Mouse (Mus musculus) cerebral cortex, adult 2 months (tissue): ENCODE results near the gene Ffar4.

Source experiments
- whole genome bisulfite sequencing: fragments of 180-500 bp; shearing (Covaris S2); methylation state at CpG from one replicate; pipeline ENCODE4 v1.1.7; 2018; 5-methylcytosine and 5-hydroxymethylcytosine counted together

Ffar4 gene

DNA sequence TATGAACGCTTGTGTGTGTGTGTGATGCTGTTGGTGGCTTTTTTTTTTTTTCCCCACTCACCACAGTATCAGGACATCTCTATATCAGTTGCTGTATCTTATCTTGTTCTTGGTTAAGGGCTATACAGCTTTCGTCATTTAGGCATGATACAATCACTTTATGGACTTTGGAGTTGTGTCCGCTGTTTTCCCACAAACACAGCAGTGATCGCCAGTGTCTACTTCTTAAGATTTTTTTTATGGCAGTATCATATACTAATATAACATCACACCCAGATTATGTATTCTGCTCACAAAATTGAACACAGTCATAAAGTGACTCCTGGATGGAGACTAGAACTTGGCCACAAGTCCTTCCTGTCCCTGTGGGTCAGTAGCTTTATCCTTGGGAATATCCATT is 11.0 kb downstream of the Ffar4 start:
- WGBS: 96% methylated on average over 4 of the region's 4 CpGs

DNA sequence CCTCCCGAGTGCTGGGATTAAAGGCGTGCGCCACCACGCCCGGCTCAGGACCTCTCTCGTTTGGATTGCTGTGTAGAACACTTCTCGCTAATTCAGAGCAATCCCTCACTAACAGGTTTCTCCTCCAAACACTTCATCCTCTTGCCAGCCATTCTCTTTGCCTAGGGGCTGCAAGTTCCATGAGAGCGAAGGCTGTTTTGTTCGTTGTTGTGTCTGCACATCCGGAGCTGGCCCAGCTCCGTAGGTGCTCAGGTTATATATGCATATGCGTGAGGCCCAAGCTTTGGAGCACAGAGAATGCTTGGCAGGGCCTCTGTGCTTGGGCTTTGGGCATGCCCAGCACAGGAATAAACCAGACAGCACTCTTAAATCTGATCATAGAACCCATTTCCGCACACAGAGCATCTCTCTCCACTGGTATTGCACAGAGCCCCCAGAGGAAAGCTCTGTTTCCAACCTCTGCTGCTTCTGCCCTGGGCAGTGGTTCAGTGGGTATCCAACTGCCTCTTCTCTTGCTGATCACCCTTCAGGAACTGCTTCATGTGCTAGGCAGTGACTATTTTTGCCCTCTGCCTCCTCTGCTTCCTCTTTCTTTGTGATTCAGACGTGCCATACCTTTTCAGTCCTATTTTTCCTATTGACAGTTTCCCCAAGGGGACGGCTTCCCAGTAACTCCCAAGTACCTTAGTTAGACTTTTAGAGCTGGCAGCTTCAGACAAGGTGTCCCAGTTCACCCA is 12.8 kb downstream of the Ffar4 start:
- WGBS: 88% methylated on average over 15 of the region's 15 CpGs

DNA sequence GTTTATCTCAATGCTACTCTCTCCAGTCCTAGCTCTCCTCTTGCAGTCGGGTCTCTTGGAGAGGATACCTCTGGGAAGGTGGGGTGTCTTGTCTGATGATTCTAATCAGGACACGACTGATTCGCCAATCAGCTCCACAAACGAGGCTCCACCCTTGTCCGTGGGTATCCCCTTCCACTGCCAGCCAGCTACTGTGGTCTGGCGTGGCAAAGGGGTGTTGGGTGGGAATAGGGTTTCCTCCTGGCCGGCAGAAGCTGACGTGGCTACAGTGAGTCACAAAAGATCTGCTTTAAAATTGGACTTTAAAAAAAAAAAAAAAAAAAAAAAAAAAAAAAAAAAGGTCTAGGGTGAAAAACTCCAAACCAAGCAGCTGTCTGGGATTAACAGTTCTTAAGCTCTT is 14.2 kb downstream of the Ffar4 start:
- WGBS: 78% methylated on average over 8 of the region's 8 CpGs

GRCm38 (mm10) chr19:38112575-38112974 is 15.7 kb downstream of the Ffar4 start:
- 66% methylated on average over 4 of the region's 4 CpGs for WGBS

GRCm38 (mm10) chr19:38114834-38115491 is 18.1 kb downstream of the Ffar4 start:
- WGBS: 91% methylated on average over 7 of the region's 7 CpGs

DNA sequence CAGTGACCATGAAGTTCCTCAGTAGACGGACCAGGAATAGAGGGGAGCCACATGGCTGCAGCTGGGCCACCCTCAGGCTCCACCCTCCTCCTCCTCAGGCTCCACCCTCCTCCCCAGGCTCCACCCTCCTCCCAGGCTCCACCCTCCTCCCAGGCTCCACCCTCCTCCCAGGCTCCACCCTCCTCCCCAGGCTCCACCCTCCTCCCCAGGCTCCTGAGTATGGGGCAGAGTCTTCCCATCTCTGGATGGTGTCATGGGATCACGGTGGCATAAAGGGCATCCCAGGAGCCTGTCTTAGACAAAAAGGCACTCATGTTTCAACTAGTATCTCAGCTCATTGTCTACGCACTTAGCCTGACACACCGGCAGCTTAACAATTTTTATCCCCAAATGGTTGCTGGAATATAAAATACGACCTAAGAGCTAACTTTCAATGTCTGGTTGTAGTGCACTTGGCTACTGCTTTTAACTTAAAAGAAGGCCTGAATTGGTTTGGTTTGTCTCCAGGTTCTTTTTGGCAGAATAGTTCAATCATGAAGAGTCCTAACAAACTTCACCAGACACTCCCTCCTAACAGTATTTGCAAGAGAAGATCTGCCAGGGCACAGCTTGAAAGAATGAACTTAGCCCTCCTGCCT is 23.4 kb downstream of the Ffar4 start:
- 89% methylated on average over 5 of the region's 5 CpGs for WGBS

DNA sequence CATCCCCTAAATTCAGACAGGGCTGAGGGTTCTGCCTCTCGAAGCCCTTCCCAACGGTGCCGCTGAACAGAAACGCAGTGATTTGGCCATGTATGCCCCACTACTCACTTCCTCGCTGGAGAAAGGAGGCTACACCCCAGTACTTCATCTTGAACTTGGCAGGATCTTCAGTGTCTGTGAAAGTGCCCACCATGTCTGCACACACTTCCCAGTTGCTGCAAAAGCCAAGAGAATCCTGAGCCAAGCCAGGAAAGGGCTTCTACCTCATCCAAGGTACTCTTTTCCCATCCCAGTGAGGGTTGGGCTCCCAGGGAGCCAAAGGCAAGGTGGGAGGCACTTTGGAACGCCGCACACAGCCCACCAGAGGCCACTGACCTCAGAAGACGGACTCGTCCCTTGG is 27.1 kb downstream of the Ffar4 start:
- 31% methylated on average over 9 of the region's 9 CpGs for WGBS

DNA sequence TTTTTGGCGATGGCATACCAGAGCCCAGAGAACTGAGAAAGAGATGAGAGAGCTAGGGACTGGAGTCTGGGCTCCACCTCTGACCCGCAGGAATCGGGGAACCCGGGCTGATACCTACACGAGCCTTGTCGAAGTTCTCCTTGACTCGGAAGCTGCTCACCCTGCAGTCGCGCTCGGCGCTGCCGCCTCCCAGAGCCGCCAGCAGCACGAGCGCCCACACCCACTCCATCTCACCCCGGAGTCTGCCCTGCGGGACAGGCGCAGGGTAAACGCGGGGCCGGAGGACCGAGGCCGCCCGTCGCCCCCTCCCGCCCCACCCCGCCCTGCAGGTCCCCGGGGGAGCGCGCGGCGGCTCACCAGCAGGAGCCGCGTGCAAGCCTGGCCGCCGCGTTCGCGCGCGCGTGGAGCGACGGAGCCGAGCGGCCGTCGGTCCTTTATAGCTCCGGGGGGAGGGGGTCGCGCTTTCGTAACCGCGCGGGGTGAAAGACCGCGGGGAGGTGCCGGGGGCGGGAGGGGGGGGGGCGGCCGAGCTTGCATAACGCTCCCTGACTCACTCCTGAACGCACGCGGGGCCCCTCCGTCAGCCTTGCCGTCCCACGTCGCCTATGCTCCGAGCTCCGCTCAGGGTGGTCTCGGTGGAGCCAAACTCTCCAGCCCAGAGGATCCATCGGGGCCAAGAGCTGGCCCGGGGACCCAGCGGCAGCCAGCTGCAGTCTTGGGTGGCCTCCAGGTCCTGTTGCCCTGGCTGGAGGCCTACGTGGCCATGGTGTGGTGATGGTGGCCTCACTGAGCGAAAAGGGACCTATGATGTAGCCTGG is 27.7 kb downstream of the Ffar4 start:
- WGBS: 2% methylated on average over 75 of the region's 77 CpGs

GRCm38 (mm10) chr19:38125219-38125610 is 28.3 kb downstream of the Ffar4 start, which contains the start of gene Rbp4:
TSS of gene Rbp4 (minus strand) at chr19:38125281.
- WGBS: 72% methylated on average over 6 of the region's 6 CpGs

DNA sequence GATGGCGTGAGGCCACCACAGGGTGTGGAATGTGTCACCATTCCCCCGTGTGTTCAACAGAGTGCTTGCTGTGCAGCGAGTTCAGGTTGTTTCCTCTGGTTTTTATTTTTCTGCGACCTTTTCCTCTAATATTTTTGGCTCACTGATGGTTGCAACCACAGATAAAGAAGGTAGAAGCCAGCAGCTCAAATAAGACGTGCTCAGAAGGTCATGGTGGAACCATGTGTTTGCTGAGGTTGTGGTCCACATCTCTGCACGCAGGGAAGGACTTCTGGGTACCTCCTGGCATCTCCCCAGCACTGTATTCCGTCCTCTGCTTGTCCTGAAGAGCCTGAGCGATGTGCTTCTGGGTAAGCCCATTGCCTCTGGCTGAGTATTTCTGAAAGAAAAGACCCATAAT is 29.8 kb downstream of the Ffar4 start:
- WGBS: 75% methylated on average over 8 of the region's 8 CpGs

- 83% methylated on average over 6 of the region's 6 CpGs for whole genome bisulfite sequencing
These were observed 35.6 kb downstream of the Ffar4 start, which contains the start of gene Pde6c for GRCm38 (mm10) chr19:38132481-38132880. TSS of gene Pde6c (plus strand) at chr19:38132781.

GRCm38 (mm10) chr19:38133986-38134385 is 37.1 kb downstream of the Ffar4 start:
- 87% methylated on average over 11 of the region's 11 CpGs for WGBS

DNA sequence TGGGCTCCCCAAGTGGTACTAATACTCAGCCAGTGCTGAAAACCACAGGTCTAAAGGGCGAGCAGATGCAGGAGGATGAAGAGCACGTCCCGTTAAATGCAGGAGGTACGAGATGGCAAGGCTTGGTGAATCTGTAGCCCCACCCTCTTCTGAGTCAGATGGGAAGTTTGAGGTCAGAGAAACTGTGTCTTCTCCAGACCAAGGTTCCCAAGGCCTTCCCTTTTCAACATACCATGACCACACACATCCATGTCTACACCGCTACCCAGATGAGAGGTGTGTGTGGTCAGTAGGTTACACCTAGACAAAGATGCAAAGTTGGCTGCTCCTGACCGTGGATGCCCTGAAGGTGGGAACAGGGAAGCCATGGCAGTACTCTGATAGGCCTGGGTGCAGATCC is 37.9 kb downstream of the Ffar4 start:
- 88% methylated on average over 6 of the region's 6 CpGs for WGBS

DNA sequence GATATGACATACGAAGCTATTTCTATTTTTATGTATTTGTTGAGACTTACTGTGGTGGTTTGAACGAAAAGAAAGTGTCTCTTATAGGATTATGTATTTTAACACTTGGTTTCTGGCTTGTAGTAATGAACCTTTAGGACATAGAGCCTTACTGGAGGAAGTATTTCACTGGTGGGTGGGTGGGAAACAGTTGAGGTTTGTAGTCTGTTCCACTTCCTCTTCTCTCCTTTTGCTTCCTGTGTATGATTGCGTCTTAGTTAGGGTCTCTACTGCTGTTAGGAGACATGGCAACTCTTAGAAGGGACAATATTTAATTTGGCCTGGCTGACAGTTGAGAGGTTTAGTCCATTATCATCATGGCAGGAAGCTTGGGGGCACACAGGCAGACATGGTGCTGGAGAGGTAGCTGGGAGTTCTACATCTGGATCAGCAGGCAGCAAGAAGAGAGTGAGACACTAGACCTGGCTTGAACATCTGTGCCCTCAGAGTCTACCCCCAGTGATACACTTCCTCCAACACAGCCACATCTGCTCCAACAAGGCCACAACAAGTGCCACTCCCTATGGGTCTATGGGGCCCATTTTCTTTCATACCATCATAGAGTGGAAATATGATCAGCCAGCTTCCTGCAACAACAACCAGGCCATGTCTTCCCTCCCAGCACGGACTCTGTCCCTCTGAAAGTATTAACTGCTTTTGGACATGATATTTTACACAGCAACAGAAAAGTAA is 46.8 kb downstream of the Ffar4 start:
- 68% methylated on average over 4 of the region's 4 CpGs for WGBS

- 66% methylated on average over 1 of the region's 1 CpGs for WGBS
These were observed 59.4 kb downstream of the Ffar4 start for GRCm38 (mm10) chr19:38156243-38156642.

- WGBS: 92% methylated on average over 21 of the region's 21 CpGs
These were observed 64.9 kb downstream of the Ffar4 start for GRCm38 (mm10) chr19:38161648-38162354.
